Mouse (Mus musculus): ENCODE results near the gene Gm10382.

- TF ChIP-seq CTCF (IDR thresholded peaks at IDR 0.05; ENCODE audit: control insufficient read depth, insufficient read depth, insufficient read length) (no peak), USF1 (IDR thresholded peaks at IDR 0.05; ENCODE audit: low read depth) (no peak), MYOD1 (IDR thresholded peaks at IDR 0.05; ENCODE audit: control insufficient read depth, insufficient read length, low read depth) (no peak), MAX (IDR thresholded peaks at IDR 0.05) (no peak)
Measured at GRCm38 (mm10) chr5:125360981-125361510, 28.1 kb upstream of the Gm10382 start.
